Mouse (Mus musculus): ENCODE data around the gene Tesmin.

- TF ChIP-seq POLR2A (IDR thresholded peaks at IDR 0.05; ENCODE audit: borderline replicate concordance, control insufficient read depth, low read depth, low read length) = no peak
- TF ChIP-seq CTCF (IDR thresholded peaks at IDR 0.05; ENCODE audit: control insufficient read depth, insufficient read depth, low read length) = no peak
Observed at GRCm38 (mm10) chr19:3431066-3431465, 42.4 kb downstream of the Tesmin start.

All from bone marrow, adult 2 months (tissue).